Mouse (Mus musculus): ENCODE measurements around the gene Kcnk3. TPM values are rescaled to one million over a fixed set of nuclear protein-coding genes. Genes with fewer than 3 reads are reported as not detected.
A peak's percentile ranks its signal among the peaks of the same experiment; 100 is the strongest.

Kcnk3 gene
- polyA plus RNA-seq, 1 experiment from 2014 or later = 0.14 TPM

DNA sequence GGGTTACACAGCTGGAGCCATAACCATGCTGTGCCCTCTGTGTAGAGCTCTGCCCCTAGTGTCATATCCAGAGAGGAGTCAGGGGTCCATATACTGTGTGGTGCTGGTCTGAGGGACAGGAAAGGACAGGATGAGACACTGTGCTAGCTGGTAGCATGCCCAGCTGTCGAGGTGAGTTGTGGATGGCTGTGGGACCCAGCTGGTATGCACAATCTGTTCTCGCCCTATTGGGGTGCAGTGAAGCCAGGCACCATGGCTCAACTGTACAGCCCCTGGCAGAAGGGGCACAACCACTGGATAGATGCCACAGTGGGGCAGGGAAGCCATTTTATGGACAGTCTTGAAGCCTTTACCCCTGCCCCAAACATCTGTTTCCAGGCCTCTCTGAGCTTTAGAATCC lies 31.2 kb downstream of the Kcnk3 start:
- DNase-seq (ENCODE audit: extremely low spot score, low spot score) = no peak
- no peak overlapping the region for H3K27ac ChIP-seq
- H3K4me3 ChIP-seq = no peak overlapping the region
- H3K36me3 ChIP-seq (replicated peaks) = no peaks in the 10 kb centered on the region
- peaks cover 24% of the 10 kb centered on the region for H3K4me1 ChIP-seq
- H3K27me3 ChIP-seq (ENCODE audit: poor library complexity, severe bottlenecking) = peaks cover 80% of the 10 kb centered on the region
- WGBS = 73% methylated on average over 2 of the region's 2 CpGs
- no peaks in the 10 kb centered on the region for H3K9me3 ChIP-seq

- Histone ChIP-seq H3K27me3 (ENCODE audit: poor library complexity, severe bottlenecking) (peaks cover 87% of the 10 kb centered on the region), H3K9me3 (no peaks in the 10 kb centered on the region), H3K4me1 (peaks cover 25% of the 10 kb centered on the region), H3K36me3 (replicated peaks) (no peaks in the 10 kb centered on the region), H3K27ac (no peak overlapping the region), H3K4me3 (no peak overlapping the region)
- no peak for DNase-seq (ENCODE audit: extremely low spot score, low spot score)
- 97% methylated on average over 20 of the region's 20 CpGs for WGBS
Measured at GRCm38 (mm10) chr5:30620567-30620966, 32.6 kb downstream of the Kcnk3 start.

DNA sequence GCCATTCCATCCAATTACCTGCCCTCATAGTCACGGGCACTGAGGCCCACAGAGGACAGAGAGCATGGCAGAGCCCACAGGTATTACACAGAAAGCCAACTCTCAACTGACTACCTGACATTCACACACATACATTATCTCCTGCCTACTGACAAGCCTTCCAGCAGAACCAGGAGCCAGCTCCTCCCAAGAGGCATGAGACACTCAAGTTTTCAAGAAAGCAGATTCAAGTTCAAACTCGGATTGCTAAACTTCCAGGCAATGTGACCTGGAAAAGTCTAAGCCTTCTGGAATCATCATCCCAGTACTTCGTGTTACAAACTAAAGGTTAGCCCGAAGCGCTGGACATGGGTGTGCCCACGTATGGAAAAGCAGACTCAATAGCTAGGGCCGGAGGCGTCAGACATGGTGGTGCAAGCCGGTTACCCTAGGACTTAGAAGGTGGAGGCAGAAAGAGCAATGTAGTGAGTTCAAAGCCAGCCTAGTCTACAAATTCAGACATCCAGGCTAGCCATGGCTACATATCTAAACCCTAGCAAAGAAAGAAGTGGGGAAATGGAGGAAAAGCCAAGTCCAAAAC lies 33.3 kb downstream of the Kcnk3 start:
- H3K36me3 ChIP-seq (replicated peaks) = no peaks in the 10 kb centered on the region
- H3K4me1 ChIP-seq = peaks cover 25% of the 10 kb centered on the region
- no peak overlapping the region for H3K4me3 ChIP-seq
- H3K27me3 ChIP-seq (ENCODE audit: poor library complexity, severe bottlenecking) = peaks cover 88% of the 10 kb centered on the region
- no peak for DNase-seq (ENCODE audit: extremely low spot score, low spot score)
- WGBS = 86% methylated on average over 9 of the region's 9 CpGs
- H3K27ac ChIP-seq = no peak overlapping the region
- no peaks in the 10 kb centered on the region for H3K9me3 ChIP-seq

DNA sequence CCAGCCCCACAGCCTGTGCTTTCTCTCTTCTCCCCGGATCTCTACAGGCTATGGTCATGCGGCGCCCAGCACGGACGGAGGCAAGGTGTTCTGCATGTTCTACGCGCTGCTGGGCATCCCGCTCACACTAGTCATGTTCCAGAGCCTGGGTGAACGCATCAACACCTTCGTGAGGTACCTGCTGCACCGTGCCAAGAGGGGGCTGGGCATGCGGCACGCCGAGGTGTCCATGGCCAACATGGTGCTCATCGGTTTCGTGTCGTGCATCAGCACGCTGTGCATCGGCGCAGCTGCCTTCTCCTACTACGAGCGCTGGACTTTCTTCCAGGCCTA lies 33.8 kb downstream of the Kcnk3 start:
- peak; percentile 19 for DNase-seq (ENCODE audit: extremely low spot score, low spot score)
- Histone ChIP-seq H3K4me3 (peak overlapping the region; percentile 56), H3K36me3 (replicated peaks) (no peaks in the 10 kb centered on the region), H3K9me3 (no peaks in the 10 kb centered on the region), H3K27me3 (ENCODE audit: poor library complexity, severe bottlenecking) (peaks cover 85% of the 10 kb centered on the region), H3K4me1 (peaks cover 22% of the 10 kb centered on the region), H3K27ac (peak overlapping the region; percentile 72; the same call in 1 of the 2 replicates)
- 47% methylated on average over 22 of the region's 22 CpGs for WGBS

- Histone ChIP-seq H3K27ac (peak overlapping the region; percentile 72), H3K27me3 (ENCODE audit: poor library complexity, severe bottlenecking) (peaks cover 80% of the 10 kb centered on the region), H3K36me3 (replicated peaks) (no peaks in the 10 kb centered on the region), H3K9me3 (no peaks in the 10 kb centered on the region), H3K4me3 (peak overlapping the region; percentile 56), H3K4me1 (peaks cover 22% of the 10 kb centered on the region)
- WGBS = 4% methylated on average over 69 of the region's 69 CpGs
- DNase-seq (ENCODE audit: extremely low spot score, low spot score) = peak; percentile 54
Measured at GRCm38 (mm10) chr5:30622177-30622840, 34.3 kb downstream of the Kcnk3 start.

DNA sequence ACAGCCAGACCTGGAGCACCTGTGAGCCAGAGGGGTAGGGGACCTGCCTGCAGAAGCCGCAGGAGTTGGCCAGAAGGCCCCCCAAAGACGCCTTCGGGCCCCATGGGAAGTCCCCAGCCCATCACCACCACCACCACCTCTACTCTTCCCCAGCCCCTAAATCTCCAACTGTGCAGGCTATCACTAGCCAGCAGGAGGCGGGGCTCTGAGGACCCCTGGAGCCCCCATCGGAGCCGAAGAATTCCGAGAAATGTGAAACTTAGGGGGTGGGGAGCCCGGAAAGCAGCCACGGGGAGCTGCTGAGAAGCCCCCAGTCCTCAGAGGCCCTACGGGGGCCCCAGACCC lies 34.8 kb downstream of the Kcnk3 start:
- Histone ChIP-seq H3K27ac (peak overlapping the region; percentile 72), H3K27me3 (ENCODE audit: poor library complexity, severe bottlenecking) (peaks cover 75% of the 10 kb centered on the region), H3K4me3 (peak overlapping the region; percentile 56), H3K4me1 (peaks cover 22% of the 10 kb centered on the region), H3K9me3 (no peaks in the 10 kb centered on the region), H3K36me3 (replicated peaks) (no peaks in the 10 kb centered on the region)
- DNase-seq (ENCODE audit: extremely low spot score, low spot score) = no peak
- WGBS = under 1% methylated on average over 10 of the region's 10 CpGs

DNA sequence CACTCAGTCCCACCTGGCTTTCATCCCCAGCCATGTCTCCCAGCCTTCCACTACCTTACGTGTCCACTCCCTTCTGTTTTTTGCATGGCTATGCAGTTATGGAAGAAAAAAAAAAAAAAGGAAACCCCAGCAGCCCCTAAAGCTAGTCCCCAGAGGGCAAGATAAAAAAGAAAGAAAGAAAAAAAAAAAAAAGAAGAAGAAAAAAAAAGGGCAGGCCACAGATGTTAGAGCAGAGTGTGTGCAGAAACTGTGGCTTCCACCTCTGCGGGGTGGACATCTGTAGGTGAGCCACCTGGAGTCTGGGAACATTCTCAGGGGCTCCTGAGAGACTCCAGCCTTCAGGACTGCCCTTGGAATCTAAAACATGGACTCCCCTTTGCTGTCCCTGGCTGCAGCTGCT lies 35.4 kb downstream of the Kcnk3 start:
- H3K9me3 ChIP-seq = no peaks in the 10 kb centered on the region
- no peak overlapping the region for H3K27ac ChIP-seq
- 49% methylated on average over 2 of the region's 2 CpGs for WGBS
- no peak for DNase-seq (ENCODE audit: extremely low spot score, low spot score)
- peaks cover 22% of the 10 kb centered on the region for H3K4me1 ChIP-seq
- peaks cover 69% of the 10 kb centered on the region for H3K27me3 ChIP-seq (ENCODE audit: poor library complexity, severe bottlenecking)
- peak overlapping the region; percentile 56 for H3K4me3 ChIP-seq
- H3K36me3 ChIP-seq (replicated peaks) = no peaks in the 10 kb centered on the region

- DNase-seq (ENCODE audit: extremely low spot score, low spot score) = no peak
- 27% methylated on average over 1 of the region's 1 CpGs for WGBS
- H3K4me3 ChIP-seq = no peak overlapping the region
- H3K9me3 ChIP-seq = no peaks in the 10 kb centered on the region
- H3K4me1 ChIP-seq = peaks cover 22% of the 10 kb centered on the region
- H3K27me3 ChIP-seq (ENCODE audit: poor library complexity, severe bottlenecking) = peaks cover 60% of the 10 kb centered on the region
- no peak overlapping the region for H3K27ac ChIP-seq
- H3K36me3 ChIP-seq (replicated peaks) = no peaks in the 10 kb centered on the region
Measured at GRCm38 (mm10) chr5:30624311-30624710, 36.3 kb downstream of the Kcnk3 start.

- no peaks in the 10 kb centered on the region for H3K9me3 ChIP-seq
- peaks cover 55% of the 10 kb centered on the region for H3K27me3 ChIP-seq (ENCODE audit: poor library complexity, severe bottlenecking)
- H3K4me1 ChIP-seq = peaks cover 22% of the 10 kb centered on the region
- H3K36me3 ChIP-seq (replicated peaks) = no peaks in the 10 kb centered on the region
- H3K27ac ChIP-seq = no peak overlapping the region
- no peak for DNase-seq (ENCODE audit: extremely low spot score, low spot score)
- no peak overlapping the region for H3K4me3 ChIP-seq
- WGBS = 71% methylated on average over 4 of the region's 4 CpGs
Measured at GRCm38 (mm10) chr5:30624908-30625307, 36.9 kb downstream of the Kcnk3 start.

DNA sequence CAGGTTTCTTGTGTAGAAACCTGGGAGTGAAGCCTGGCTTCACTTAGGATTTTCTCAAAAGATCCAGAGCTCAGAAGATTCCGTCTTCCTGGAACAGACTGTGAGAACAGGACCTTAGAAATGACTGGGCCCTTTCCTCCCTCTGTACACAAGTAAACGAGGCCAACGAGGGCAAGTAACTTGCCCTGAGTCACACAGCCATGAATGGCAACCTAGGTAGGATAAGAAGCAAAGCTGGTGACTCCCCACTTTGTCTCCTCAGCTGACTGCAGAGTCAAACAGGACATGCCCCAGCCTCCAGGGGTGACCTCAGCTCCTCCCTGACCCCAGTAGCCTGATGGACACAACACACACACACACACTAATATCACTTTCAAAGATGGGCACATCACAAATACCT lies 37.4 kb downstream of the Kcnk3 start:
- H3K4me1 ChIP-seq = peaks cover 22% of the 10 kb centered on the region
- no peak for DNase-seq (ENCODE audit: extremely low spot score, low spot score)
- H3K27ac ChIP-seq = no peak overlapping the region
- no peaks in the 10 kb centered on the region for H3K36me3 ChIP-seq (replicated peaks)
- peaks cover 53% of the 10 kb centered on the region for H3K27me3 ChIP-seq (ENCODE audit: poor library complexity, severe bottlenecking)
- no peaks in the 10 kb centered on the region for H3K9me3 ChIP-seq
- WGBS = 71% methylated on average over 3 of the region's 3 CpGs
- H3K4me3 ChIP-seq = no peak overlapping the region

DNA sequence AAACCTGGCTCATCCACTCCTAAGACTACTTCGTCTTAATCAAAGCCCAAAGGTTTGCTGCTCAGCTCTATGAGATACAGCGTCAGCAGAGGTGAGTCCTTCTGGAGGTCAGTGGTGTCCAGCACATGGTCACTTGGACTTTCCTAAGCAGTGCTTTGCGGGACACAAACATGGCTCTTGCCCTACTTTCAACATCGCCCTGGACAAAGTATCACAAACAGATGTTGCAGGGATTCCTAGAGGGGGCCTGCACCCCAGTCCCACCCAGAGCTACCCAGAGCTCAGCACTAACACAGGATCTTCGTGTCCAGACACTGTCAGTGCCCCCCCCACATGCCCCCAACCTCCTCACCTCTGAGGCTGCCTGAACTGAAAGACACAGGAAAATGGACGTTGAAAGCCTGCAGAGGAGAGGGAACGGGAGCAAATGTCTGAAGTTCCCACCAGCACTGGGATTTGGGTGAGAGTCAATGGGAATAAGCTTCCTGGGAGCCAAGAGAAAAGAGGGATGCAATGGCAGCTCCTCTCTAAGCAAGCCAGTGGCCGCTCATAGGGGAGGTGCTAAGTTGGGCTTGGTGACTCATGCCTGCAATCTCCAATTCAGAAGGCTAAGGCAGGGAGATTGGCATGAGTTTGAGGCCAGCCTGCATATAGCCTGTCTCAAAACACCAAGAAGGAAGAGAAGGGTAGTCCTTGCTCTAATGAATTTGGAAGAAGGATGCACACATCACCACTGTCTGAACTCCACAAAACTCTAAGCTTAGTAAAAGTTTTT lies 38.5 kb downstream of the Kcnk3 start:
- no peaks in the 10 kb centered on the region for H3K36me3 ChIP-seq (replicated peaks)
- no peaks in the 10 kb centered on the region for H3K9me3 ChIP-seq
- H3K4me3 ChIP-seq = no peak overlapping the region
- H3K27ac ChIP-seq = no peak overlapping the region
- H3K27me3 ChIP-seq (ENCODE audit: poor library complexity, severe bottlenecking) = peaks cover 48% of the 10 kb centered on the region
- peaks cover 22% of the 10 kb centered on the region for H3K4me1 ChIP-seq
- no peak for DNase-seq (ENCODE audit: extremely low spot score, low spot score)
- 88% methylated on average over 8 of the region's 8 CpGs for WGBS

GRCm38 (mm10) chr5:30628511-30628910 lies 40.5 kb downstream of the Kcnk3 start:
- Histone ChIP-seq H3K27ac (no peak overlapping the region), H3K9me3 (no peaks in the 10 kb centered on the region), H3K4me1 (peaks cover 5% of the 10 kb centered on the region; the same call in 1 of the 2 replicates), H3K36me3 (replicated peaks) (no peaks in the 10 kb centered on the region), H3K4me3 (no peak overlapping the region), H3K27me3 (ENCODE audit: poor library complexity, severe bottlenecking) (peaks cover 28% of the 10 kb centered on the region)
- WGBS = 81% methylated on average over 3 of the region's 3 CpGs
- DNase-seq (ENCODE audit: extremely low spot score, low spot score) = no peak

GRCm38 (mm10) chr5:30630401-30630800 lies 42.4 kb downstream of the Kcnk3 start:
- no peak overlapping the region for H3K27ac ChIP-seq
- H3K4me1 ChIP-seq = no peaks in the 10 kb centered on the region

More at GRCm38 (mm10) chr5:30630401-30630800, 42.4 kb downstream of the Kcnk3 start:
- 85% methylated on average over 6 of the region's 6 CpGs for WGBS
- Histone ChIP-seq H3K4me3 (no peak overlapping the region), H3K36me3 (replicated peaks) (no peaks in the 10 kb centered on the region), H3K27me3 (ENCODE audit: poor library complexity, severe bottlenecking) (peaks cover 9% of the 10 kb centered on the region), H3K9me3 (no peaks in the 10 kb centered on the region)
- no peak for DNase-seq (ENCODE audit: extremely low spot score, low spot score)
